Mouse (Mus musculus): ENCODE measurements around the gene Cog1. TPM values are rescaled to one million over a fixed set of nuclear protein-coding genes. Genes with fewer than 3 reads are reported as not detected.

Gene Cog1
- total and polyA plus RNA-seq, 3 experiments = 29.4 to 113 (median 37.4) TPM

DNA sequence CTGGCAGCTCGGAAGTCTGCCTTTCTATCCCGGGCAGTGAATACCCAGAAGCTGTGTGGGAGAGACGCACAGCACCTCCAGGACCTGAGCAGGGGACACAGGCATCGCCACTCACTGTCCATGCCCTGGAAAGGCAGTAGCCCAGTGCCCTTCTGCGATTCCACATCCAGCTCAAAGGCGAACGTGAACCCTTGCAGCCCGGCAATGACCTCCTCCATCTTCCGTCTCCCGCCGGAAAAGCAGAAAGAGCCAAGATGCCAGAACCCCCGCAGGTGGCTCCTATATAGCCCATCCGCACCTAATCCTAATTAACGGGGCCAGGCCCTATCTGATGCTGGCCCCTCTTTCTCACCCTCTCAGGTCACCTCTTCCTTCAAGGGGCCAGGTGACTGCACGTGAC is 60.3 kb downstream of the Cog1 start:
- Histone ChIP-seq H3K27me3 (ENCODE audit: control insufficient read depth in 1 of 2, insufficient read depth in 2 of 2, low read length in 2 of 2) (no peaks in the 10 kb centered on the region), H3K9ac (ENCODE audit: control insufficient read depth, low read depth, low read length, poor library complexity, severe bottlenecking) (no peak overlapping the region), H3K4me3 (ENCODE audit: control insufficient read depth in 1 of 2, insufficient read depth in 1 of 2, low read depth in 2 of 2, low read length in 2 of 2) (no peak overlapping the region), H3K36me3 (ENCODE audit: control insufficient read depth in 1 of 2, insufficient read depth in 2 of 2, low read length in 2 of 2) (no peaks in the 10 kb centered on the region), H3K79me2 (ENCODE audit: control insufficient read depth, insufficient read depth, low read length, poor library complexity) (no peaks in the 10 kb centered on the region), H3K27ac (ENCODE audit: control insufficient read depth, low read depth, low read length) (no peak overlapping the region), H3K9me3 (replicated peaks; ENCODE audit: insufficient read depth, low read length) (no peaks in the 10 kb centered on the region), H3K4me1 (ENCODE audit: control insufficient read depth in 1 of 2, insufficient read depth in 2 of 2, low read length in 2 of 2) (no peaks in the 10 kb centered on the region)
- TF ChIP-seq GATA1 (IDR thresholded peaks at IDR 0.05; ENCODE audit: low read depth, low read length) (no peak), TCF12 (IDR thresholded peaks at IDR 0.05; ENCODE audit: low read depth, low read length) (no peak), MAFK (IDR thresholded peaks at IDR 0.05; ENCODE audit: borderline replicate concordance, low read depth, low read length) (no peak), USF2 (IDR thresholded peaks at IDR 0.05; ENCODE audit: borderline replicate concordance in 1 of 2, insufficient read depth in 1 of 2, low read depth in 1 of 2, low read length in 2 of 2) (no peak), KAT2A (conservative IDR thresholded peaks at IDR 0.05; ENCODE audit: low read depth, low read length) (no peak), MYC (IDR thresholded peaks at IDR 0.05; ENCODE audit: low read depth, low read length) (no peak), E2F4 (IDR thresholded peaks at IDR 0.05; ENCODE audit: borderline replicate concordance, low read depth, low read length) (no peak), ETS1 (IDR thresholded peaks at IDR 0.05; ENCODE audit: low read depth, low read length) (no peak), CHD2 (IDR thresholded peaks at IDR 0.05; ENCODE audit: low read length) (no peak), MAX (IDR thresholded peaks at IDR 0.05; ENCODE audit: low read length) (no peak), EP300 (IDR thresholded peaks at IDR 0.05; ENCODE audit: low read depth in 1 of 2, low read length in 2 of 2) (no peak), CHD1 (IDR thresholded peaks at IDR 0.05; ENCODE audit: low read depth, low read length) (no peak), GABPA (IDR thresholded peaks at IDR 0.05; ENCODE audit: low read depth, low read length) (no peak), USF1 (IDR thresholded peaks at IDR 0.05; ENCODE audit: low read depth, low read length) (no peak), MYB (IDR thresholded peaks at IDR 0.05; ENCODE audit: low read depth, low read length) (no peak), ZNF384 (IDR thresholded peaks at IDR 0.05; ENCODE audit: low read depth, low read length) (no peak), POLR2A (IDR thresholded peaks at IDR 0.05; ENCODE audit: control insufficient read depth in 1 of 2, insufficient read depth in 1 of 2, low read depth in 1 of 2, low read length in 2 of 2, poor library complexity in 1 of 2) (no peak), MAZ (IDR thresholded peaks at IDR 0.05; ENCODE audit: low read depth, low read length) (no peak), TAL1 (IDR thresholded peaks at IDR 0.05; ENCODE audit: low read length) (no peak), RAD21 (IDR thresholded peaks at IDR 0.05; ENCODE audit: low read depth, low read length) (no peak)
- DNase-seq (ENCODE audit: low read depth, low spot score) = no peak

DNA sequence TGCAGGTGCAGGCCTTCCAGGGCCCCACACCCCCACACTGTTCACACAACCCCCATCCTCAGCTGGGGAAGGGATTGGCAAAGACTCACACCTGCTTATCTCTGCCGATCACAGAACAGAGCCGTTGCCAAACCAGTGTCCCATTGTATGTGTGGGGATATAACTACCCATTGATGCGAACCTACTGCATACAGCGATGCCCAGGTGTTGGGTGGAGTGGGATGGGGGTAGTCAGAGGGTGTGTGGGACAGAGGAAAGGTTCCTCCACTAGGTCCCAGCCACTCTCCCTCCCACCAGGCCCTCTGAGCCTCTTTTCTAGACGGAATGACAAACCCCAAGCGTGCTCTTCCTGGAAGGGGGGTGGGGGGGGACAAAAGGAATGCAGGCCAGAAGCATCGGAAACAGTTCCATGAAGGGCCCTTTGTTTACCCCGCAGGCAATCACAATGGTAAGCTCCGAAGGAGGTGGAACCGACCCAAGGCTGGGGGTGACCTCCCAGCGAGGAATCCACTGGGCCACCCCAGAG is 60.8 kb downstream of the Cog1 start, which contains the start of gene Cpsf4l:
TSS of gene Cpsf4l (minus strand) at position 287 of the 526 bp plus-strand sequence.
- Histone ChIP-seq H3K9me3 (replicated peaks; ENCODE audit: insufficient read depth, low read length) (no peaks in the 10 kb centered on the region), H3K27me3 (ENCODE audit: control insufficient read depth in 1 of 2, insufficient read depth in 2 of 2, low read length in 2 of 2) (no peaks in the 10 kb centered on the region), H3K79me2 (ENCODE audit: control insufficient read depth, insufficient read depth, low read length, poor library complexity) (no peaks in the 10 kb centered on the region), H3K36me3 (ENCODE audit: control insufficient read depth in 1 of 2, insufficient read depth in 2 of 2, low read length in 2 of 2) (no peaks in the 10 kb centered on the region), H3K4me3 (ENCODE audit: control insufficient read depth in 1 of 2, insufficient read depth in 1 of 2, low read depth in 2 of 2, low read length in 2 of 2) (no peak within 1 kb of the TSS), H3K9ac (ENCODE audit: control insufficient read depth, low read depth, low read length, poor library complexity, severe bottlenecking) (no peak within 1 kb of the TSS), H3K4me1 (ENCODE audit: control insufficient read depth in 1 of 2, insufficient read depth in 2 of 2, low read length in 2 of 2) (no peaks in the 10 kb centered on the region), H3K27ac (ENCODE audit: control insufficient read depth, low read depth, low read length) (no peak within 1 kb of the TSS)
- TF ChIP-seq USF2 (IDR thresholded peaks at IDR 0.05; ENCODE audit: borderline replicate concordance in 1 of 2, insufficient read depth in 1 of 2, low read depth in 1 of 2, low read length in 2 of 2) = no peak
- TF ChIP-seq HCFC1 (IDR thresholded peaks at IDR 0.05; ENCODE audit: low read depth, low read length) = no peak
- no peak for TF ChIP-seq GABPA (IDR thresholded peaks at IDR 0.05; ENCODE audit: low read depth, low read length)
- TF ChIP-seq TAL1 (IDR thresholded peaks at IDR 0.05; ENCODE audit: low read length) = no peak
- no peak for TF ChIP-seq ZKSCAN1 (IDR thresholded peaks at IDR 0.05; ENCODE audit: low read depth, low read length)
- no peak for TF ChIP-seq SMC3 (IDR thresholded peaks at IDR 0.05; ENCODE audit: low read depth, low read length)
- no peak for TF ChIP-seq MYC (IDR thresholded peaks at IDR 0.05; ENCODE audit: low read depth, low read length)
- TF ChIP-seq MAX (IDR thresholded peaks at IDR 0.05; ENCODE audit: low read length) = no peak
- no peak for TF ChIP-seq RAD21 (IDR thresholded peaks at IDR 0.05; ENCODE audit: low read depth, low read length)
- TF ChIP-seq USF1 (IDR thresholded peaks at IDR 0.05; ENCODE audit: low read depth, low read length) = no peak
- no peak for TF ChIP-seq POLR2AphosphoS2 (IDR thresholded peaks at IDR 0.05; ENCODE audit: low read length)
- no peak for TF ChIP-seq ETS1 (IDR thresholded peaks at IDR 0.05; ENCODE audit: low read depth, low read length)
- TF ChIP-seq GATA1 (IDR thresholded peaks at IDR 0.05; ENCODE audit: low read depth, low read length) = no peak
- no peak for TF ChIP-seq ZC3H11A (IDR thresholded peaks at IDR 0.05; ENCODE audit: low read depth, low read length)
- no peak for DNase-seq (ENCODE audit: low read depth, low spot score)

Measured in MEL (cell line).